Mouse (Mus musculus): ENCODE measurements around the gene Dpy19l3.

The Dpy19l3 gene

GRCm38 (mm10) chr7:35688781-35689349, 65.4 kb downstream of the Dpy19l3 start:
- no peak for DNase-seq (ENCODE audit: low spot score)

- DNase-seq (ENCODE audit: low spot score): no peak
Measured at GRCm38 (mm10) chr7:35688276-35688675, 66.0 kb downstream of the Dpy19l3 start.

- no peak for DNase-seq (ENCODE audit: low spot score)
Measured at GRCm38 (mm10) chr7:35687229-35687628, 67.0 kb downstream of the Dpy19l3 start.

GRCm38 (mm10) chr7:35686756-35687155, 67.5 kb downstream of the Dpy19l3 start:
- DNase-seq (ENCODE audit: low spot score): peak; percentile 7

DNA sequence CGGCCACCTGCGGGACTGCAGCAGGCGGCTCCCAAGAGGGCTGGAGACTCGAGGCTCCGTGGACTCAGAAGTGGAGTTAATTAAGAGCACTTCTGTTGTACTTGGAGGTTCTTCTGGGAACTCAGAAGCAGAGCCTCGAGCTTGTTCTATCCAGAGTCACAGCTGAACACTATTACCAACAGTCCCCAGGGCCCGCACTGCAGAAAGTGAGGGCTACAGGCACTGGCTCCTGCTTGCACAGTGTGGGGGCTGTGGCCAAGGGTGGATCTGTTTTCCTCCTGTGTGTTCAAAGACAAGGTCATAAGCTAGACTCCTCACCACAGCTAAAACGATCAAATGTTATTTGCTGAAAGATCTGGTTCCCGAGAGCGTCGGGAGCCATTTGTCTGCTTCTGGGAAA, 68.0 kb downstream of the Dpy19l3 start:
- DNase-seq (ENCODE audit: low spot score): no peak

DNA sequence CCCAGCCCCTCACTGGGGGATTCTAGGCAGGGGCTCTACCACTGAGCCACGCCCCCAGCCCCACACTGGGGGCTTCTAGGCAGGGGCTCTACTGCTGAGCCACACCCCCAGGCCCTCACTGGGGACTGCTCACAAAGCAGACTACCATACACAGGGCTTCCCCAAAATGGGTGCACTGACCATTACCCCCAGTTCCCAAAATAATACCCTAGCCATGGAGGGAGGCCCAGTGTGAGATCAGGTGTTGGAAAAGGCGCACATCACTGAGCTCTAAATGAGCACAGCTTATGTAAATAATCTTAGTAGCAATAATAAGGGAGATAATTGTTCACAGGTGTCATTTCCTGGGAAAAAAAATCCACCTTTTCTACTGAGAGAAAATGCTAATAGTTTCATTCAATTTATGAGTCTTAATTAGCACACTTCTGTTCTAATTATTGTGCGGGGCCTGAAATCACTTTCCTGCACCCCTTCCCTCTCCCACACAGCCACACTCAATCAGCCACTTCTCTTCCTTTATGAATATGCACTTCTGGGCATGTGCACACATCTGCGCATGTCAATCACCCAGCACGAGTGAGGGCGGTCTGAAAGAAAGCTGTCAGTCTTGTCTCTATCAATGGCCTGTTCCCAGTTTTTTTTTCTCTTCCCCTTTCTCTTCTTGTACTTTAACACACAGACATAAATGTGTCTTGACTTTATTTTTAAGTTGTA, 70.7 kb downstream of the Dpy19l3 start:
- no peak for DNase-seq (ENCODE audit: low spot score)

- DNase-seq (ENCODE audit: low spot score): no peak
Measured at GRCm38 (mm10) chr7:35681559-35681958, 72.7 kb downstream of the Dpy19l3 start.

GRCm38 (mm10) chr7:35678976-35679375, 75.3 kb downstream of the Dpy19l3 start:
- DNase-seq (ENCODE audit: low spot score): no peak

- no peak for DNase-seq (ENCODE audit: low spot score)
Measured at GRCm38 (mm10) chr7:35668066-35669041, 85.9 kb downstream of the Dpy19l3 start.

DNA sequence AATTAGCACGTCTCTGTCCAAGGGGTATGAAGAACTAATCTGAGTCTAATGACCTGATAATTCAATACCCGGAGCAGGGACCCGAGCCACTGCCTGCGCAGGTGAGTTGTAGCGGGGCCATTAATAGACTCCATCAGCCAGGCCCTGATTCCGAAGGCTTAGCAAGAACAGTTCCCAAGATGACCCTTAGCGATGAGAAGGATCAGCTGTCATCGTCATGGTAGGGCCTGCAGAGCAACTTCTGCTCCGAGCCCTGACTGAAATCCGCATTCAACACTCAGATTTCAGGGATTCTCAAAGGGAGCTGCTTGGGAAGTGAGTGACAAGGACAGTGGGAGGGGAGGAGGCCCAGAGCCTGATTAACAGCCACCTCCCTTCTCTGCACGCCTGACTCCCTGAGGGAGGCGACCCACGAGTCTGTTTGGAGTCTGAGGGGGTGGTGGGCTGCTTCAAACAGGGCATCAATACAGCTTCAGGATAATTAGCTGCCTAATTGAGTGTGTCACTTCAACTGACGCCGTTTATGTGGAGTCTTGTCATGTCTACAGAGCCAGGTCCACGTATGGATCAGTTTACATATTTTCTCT, 90.4 kb downstream of the Dpy19l3 start:
- DNase-seq (ENCODE audit: low spot score): no peak

DNA sequence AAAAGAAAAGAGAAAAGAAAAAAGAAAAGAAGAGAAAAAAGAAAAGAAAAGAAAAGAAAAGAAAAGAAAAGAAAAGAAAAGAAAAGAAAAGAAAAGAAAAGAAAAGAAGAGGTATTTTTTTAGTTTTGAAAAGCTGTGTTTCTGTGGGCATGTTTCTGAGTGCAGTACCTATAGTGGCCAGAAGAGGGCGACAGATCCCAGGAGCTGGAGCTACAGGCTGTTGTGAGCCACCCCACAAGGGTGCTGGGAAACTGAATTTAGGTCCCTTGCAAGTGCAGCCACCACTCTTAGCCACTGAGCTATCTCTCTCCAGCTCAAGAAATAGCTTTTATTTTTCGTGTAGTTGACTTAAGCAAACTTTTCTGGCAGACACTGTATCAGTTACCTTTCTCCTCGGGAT, 95.1 kb downstream of the Dpy19l3 start:
- DNase-seq (ENCODE audit: low spot score): no peak

DNA sequence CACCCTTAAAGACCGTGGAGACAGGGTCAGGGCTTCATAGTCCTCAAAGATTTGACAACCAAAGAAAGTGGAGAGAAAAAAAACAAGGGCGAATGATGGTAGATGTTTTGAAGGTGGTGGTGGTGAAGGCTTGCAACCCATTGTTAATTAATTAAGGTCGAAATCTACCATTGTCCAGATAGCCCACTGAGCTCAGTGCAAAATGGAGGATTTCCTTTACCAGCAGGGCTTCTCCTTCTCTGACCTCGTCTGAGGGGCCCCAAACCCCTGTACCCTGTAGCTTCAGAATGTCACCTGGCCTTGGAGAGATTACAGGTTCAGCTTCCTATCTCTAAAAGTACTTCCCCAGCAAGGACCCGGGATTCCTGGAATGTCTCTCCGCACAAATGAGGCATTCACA, 96.4 kb downstream of the Dpy19l3 start:
- DNase-seq (ENCODE audit: low spot score): no peak

- DNase-seq (ENCODE audit: low spot score): no peak
Measured at GRCm38 (mm10) chr7:35651583-35652270, 102.5 kb downstream of the Dpy19l3 start.

DNA sequence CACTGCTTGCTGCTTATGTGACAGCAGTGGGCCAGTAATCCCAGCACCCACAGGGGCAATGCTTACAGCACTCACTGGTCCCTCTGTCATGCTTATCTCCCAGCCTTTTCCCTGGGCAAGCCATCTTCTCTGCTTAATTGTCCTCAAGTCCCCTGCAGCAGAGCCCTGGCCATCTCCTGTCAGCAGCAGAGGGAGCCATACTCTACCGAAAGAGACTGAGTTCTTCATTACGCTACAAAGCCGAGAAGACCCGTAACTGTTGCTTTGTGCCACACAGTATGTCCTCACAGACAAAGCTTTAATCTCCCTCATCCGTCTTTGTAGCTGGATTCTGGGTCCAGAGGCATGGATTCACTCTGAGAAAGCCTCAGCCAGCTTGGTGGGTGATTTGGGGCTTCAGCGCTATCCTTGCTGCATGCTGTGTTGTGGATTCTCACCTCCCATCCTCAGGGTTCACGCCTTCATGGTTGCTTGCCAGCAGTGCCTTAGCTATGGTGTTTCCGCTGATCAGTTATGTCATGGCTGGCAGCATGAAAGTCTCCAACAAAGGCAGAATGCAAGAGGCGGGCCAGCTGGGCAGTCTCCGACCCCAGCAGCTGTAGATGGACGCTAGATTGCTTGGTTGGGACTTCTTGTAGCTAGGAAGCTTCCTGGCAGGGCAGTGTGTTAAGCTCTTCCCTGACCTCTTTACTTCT, 103.4 kb downstream of the Dpy19l3 start:
- no peak for DNase-seq (ENCODE audit: low spot score)

DNA sequence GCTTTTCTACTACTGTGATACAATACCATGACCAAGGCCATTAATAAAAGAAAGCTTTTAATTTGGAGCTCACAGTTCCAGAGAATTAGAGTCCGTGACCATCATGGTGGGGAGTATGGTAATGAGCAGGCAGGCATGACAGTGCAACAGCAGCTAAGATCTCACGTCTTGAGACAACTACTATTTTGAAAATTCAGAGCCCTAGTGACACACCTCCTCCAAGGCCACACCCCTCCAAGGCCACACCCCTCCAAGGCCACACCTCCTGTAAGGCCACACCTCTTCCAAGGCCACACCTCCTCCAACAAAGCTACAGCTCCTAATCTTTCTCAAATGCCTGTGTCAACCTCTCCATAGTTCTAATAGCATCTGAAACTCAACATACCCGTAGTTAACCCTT, 105.2 kb downstream of the Dpy19l3 start:
- peak; percentile 13 for DNase-seq (ENCODE audit: low spot score)

- DNase-seq (ENCODE audit: low spot score): no peak
Measured at GRCm38 (mm10) chr7:35648239-35649069, 105.8 kb downstream of the Dpy19l3 start.

GRCm38 (mm10) chr7:35647101-35647698, 107.1 kb downstream of the Dpy19l3 start, which contains the start of gene Pdcd5:
Pdcd5 (minus strand) TSS chr7:35647521.
- peak; percentile 97 for DNase-seq (ENCODE audit: low spot score)

DNA sequence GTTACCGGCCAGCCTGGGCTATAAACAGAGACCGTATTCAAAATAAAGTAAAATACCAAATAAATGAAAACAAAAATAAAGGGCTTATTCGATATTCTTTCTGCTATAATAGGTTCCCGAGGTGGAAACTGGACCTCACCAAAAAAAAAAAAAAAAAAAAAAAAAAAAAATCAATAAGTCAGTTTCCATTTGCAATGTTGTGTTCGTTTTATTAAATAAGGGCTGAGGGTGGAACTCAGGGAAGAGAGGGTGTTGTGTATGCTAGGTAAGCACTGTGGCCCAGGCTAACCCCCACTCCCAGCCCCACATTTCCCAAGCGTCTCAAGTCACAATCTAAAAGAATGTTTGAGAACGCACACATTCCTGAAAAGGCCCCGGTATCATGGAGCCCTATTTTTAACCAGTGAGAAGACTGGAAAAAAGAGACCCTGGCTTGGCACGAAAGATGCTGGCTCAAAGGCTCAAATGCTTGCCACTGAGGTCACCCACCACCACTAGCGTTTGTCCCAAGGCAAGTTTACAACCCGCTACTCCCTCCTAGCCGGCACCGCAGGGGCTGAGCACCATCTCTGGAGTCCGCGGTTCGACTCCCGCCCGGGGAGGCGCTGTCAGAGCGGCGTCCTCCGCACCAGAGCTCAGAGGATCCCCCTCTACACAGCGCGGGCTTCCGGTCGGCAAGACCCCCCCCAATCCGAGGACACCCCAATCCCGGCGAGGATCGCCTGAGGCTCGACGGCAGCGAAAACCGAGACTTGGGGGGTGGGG, 107.8 kb downstream of the Dpy19l3 start:
- DNase-seq (ENCODE audit: low spot score): peak; percentile 19

- DNase-seq (ENCODE audit: low spot score): no peak
Measured at GRCm38 (mm10) chr7:35640072-35640471, 114.2 kb downstream of the Dpy19l3 start.
